Mouse (Mus musculus): ENCODE results near the gene Pcif1. TPM values are rescaled to one million over a fixed set of nuclear protein-coding genes. Genes with fewer than 3 reads are reported as not detected.

Pcif1 gene
- polyA plus RNA-seq, 1 experiment from 2014 or later: 84.6 TPM

GRCm38 (mm10) chr2:164918325-164918724, 39.2 kb downstream of the Pcif1 start:
- no peak overlapping the region for H3K27ac ChIP-seq
- peak; percentile 40 for DNase-seq (ENCODE audit: extremely low spot score, low spot score)
- 62% methylated on average over 5 of the region's 5 CpGs for WGBS
- H3K4me3 ChIP-seq: no peak overlapping the region
- peaks cover 24% of the 10 kb centered on the region for H3K4me1 ChIP-seq
- no peaks in the 10 kb centered on the region for H3K27me3 ChIP-seq (ENCODE audit: poor library complexity, severe bottlenecking)
- H3K36me3 ChIP-seq (replicated peaks): peaks cover 34% of the 10 kb centered on the region
- no peaks in the 10 kb centered on the region for H3K9me3 ChIP-seq

GRCm38 (mm10) chr2:164921984-164922383, 42.9 kb downstream of the Pcif1 start:
- Histone ChIP-seq H3K4me1 (peaks cover 32% of the 10 kb centered on the region), H3K9me3 (no peaks in the 10 kb centered on the region), H3K36me3 (replicated peaks) (peaks cover 23% of the 10 kb centered on the region), H3K27ac (no peak overlapping the region), H3K27me3 (ENCODE audit: poor library complexity, severe bottlenecking) (no peaks in the 10 kb centered on the region; the same call in 1 of the 2 replicates), H3K4me3 (no peak overlapping the region)
- no peak for DNase-seq (ENCODE audit: extremely low spot score, low spot score)
- WGBS: 68% methylated on average over 7 of the region's 7 CpGs

DNA sequence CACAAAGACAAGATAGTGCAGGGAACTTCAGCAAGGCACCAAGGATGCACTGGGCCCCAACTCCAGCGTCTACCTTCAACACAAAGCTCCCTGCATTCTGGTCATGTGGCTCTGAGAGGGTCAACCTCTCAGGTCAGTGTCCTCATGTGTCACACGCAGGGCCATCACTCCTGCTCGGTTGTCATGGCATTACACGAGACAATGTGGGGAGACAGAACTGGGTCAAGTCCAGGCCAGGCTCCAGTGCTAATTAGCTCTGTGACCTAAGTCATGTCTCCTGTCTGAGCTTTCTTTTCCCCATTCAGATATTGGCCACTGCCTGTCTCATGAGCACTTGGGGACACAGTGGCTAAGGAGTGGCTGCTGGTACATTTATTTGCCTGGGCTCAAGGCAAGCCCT, 44.2 kb downstream of the Pcif1 start:
- peaks cover 30% of the 10 kb centered on the region for H3K4me1 ChIP-seq
- peaks cover 20% of the 10 kb centered on the region for H3K36me3 ChIP-seq (replicated peaks)
- no peak for DNase-seq (ENCODE audit: extremely low spot score, low spot score)
- no peak overlapping the region for H3K27ac ChIP-seq
- H3K9me3 ChIP-seq: no peaks in the 10 kb centered on the region
- 67% methylated on average over 4 of the region's 4 CpGs for WGBS
- no peak overlapping the region for H3K4me3 ChIP-seq
- H3K27me3 ChIP-seq (ENCODE audit: poor library complexity, severe bottlenecking): no peaks in the 10 kb centered on the region; the same call in 1 of the 2 replicates

DNA sequence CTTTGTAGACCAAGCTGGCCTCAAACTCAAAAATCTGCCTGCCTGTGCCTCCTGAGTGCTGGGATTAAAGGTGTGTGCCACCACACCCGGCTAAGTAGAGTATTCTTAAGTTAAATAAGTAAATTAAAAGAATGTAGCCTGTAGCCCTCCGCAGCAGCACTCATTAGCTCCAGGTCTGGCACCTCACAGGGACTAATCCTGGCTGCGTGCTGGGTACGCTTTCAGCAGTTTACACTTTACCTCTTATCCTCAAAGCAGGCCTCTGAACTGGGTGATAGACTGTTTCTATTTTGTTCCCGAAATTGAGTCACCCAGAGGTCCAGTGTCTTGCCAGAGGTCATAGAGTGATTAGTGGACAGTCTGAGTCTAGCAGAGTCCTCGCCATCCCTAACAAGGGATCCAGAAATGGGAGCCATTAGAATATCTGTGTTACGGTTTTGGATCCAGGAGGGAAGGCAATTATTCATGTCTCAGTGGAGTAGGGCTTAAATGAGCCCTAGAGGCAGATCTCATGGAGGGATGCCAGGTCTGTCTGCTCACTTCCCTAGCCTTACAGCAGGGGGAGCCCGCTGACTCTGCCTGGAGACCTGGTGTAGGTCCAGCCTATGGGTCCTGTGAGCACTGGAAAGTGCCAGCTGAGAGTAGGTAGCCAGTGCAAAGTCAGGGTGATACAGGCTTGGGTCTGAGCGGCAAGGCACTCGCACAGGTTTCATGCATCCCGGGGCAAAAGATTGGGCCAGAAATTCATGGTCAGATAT, 45.2 kb downstream of the Pcif1 start:
- 34% methylated on average over 11 of the region's 11 CpGs for WGBS
- H3K9me3 ChIP-seq: no peaks in the 10 kb centered on the region
- DNase-seq (ENCODE audit: extremely low spot score, low spot score): peak; percentile 68

DNA sequence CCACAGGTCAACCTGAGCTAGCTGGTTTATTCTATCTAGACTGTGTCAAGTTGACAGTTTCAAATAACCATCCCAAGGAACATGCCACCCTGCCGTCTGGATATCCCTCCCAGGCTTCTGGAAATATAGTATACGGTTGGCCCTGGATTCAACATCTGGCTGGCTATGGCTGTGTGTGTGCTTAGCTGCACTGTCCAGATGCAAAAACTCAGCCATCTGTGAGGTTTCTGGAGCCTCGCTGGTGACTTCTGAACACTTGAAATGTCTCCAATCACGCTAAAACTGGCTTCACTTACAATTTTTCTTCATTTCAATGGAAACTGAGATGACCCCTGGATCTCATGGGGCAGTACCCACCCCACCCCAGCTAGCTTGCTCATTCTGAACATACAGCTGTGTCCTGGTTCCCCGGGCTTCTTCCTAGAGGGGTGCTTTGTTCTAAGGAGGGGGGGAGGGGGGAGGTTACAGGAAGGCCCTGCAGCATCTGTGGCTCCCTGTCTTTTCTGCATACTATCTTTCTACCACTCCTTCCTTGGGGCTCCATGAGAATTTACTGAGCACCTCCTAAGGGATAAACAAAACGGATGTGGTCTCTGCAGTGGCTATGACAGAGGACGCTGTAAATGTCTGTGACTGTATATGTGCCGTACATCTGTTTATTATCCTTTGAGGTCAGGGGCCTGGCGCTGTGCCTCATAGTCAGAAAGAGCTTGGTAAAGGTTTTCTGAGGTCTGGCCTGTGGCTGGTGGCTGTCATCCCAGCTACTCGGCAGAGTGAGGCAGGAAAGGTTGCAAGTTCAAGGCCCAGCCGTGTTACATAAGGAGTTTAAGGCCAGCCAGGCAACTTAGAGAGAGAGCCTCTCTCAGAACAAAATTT, 51.8 kb downstream of the Pcif1 start:
- Histone ChIP-seq H3K36me3 (replicated peaks) (no peaks in the 10 kb centered on the region), H3K27ac (no peak overlapping the region), H3K9me3 (no peaks in the 10 kb centered on the region), H3K27me3 (ENCODE audit: poor library complexity, severe bottlenecking) (peaks cover 30% of the 10 kb centered on the region), H3K4me3 (no peak overlapping the region), H3K4me1 (peaks cover 8% of the 10 kb centered on the region; the same call in 1 of the 2 replicates)
- WGBS: 73% methylated on average over 11 of the region's 11 CpGs
- DNase-seq (ENCODE audit: extremely low spot score, low spot score): no peak

More for the DNA sequence above, 45.2 kb downstream of the Pcif1 start:
- Histone ChIP-seq H3K36me3 (replicated peaks) (peaks cover 16% of the 10 kb centered on the region), H3K4me1 (peaks cover 30% of the 10 kb centered on the region), H3K4me3 (no peak overlapping the region), H3K27me3 (ENCODE audit: poor library complexity, severe bottlenecking) (no peaks in the 10 kb centered on the region; the same call in 1 of the 2 replicates), H3K27ac (no peak overlapping the region)

GRCm38 (mm10) chr2:164933534-164933933, 54.4 kb downstream of the Pcif1 start:
- Histone ChIP-seq H3K9me3 (no peaks in the 10 kb centered on the region), H3K36me3 (replicated peaks) (no peaks in the 10 kb centered on the region), H3K4me3 (no peak overlapping the region), H3K27ac (no peak overlapping the region), H3K4me1 (peaks cover 14% of the 10 kb centered on the region), H3K27me3 (ENCODE audit: poor library complexity, severe bottlenecking) (peaks cover 56% of the 10 kb centered on the region)
- 60% methylated on average over 10 of the region's 10 CpGs for WGBS
- DNase-seq (ENCODE audit: extremely low spot score, low spot score): no peak

DNA sequence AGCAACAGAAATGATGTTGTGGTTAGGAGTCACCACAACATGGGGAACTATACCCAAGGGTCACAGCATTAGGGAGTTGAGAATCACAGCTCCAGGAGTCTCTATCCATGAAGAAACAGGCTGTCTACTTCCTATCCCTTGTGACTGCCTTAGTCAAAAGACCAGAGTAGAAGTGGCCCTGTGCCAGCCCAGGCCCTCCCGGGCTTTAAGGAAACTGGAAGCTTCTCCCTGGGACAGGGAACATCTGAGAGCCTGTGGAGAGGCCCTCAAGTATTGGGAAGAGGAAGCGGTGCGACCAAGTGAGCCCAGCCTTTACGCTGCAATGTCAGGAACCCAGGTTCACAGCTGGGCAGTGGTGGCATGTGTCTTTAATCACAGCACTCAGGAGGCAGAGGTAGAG, 56.9 kb downstream of the Pcif1 start:
- no peak overlapping the region for H3K4me3 ChIP-seq
- H3K4me1 ChIP-seq: peaks cover 38% of the 10 kb centered on the region
- H3K36me3 ChIP-seq (replicated peaks): no peaks in the 10 kb centered on the region
- H3K9me3 ChIP-seq: no peaks in the 10 kb centered on the region
- no peak for DNase-seq (ENCODE audit: extremely low spot score, low spot score)
- 81% methylated on average over 4 of the region's 4 CpGs for WGBS
- peaks cover 81% of the 10 kb centered on the region for H3K27me3 ChIP-seq (ENCODE audit: poor library complexity, severe bottlenecking)
- no peak overlapping the region for H3K27ac ChIP-seq

DNA sequence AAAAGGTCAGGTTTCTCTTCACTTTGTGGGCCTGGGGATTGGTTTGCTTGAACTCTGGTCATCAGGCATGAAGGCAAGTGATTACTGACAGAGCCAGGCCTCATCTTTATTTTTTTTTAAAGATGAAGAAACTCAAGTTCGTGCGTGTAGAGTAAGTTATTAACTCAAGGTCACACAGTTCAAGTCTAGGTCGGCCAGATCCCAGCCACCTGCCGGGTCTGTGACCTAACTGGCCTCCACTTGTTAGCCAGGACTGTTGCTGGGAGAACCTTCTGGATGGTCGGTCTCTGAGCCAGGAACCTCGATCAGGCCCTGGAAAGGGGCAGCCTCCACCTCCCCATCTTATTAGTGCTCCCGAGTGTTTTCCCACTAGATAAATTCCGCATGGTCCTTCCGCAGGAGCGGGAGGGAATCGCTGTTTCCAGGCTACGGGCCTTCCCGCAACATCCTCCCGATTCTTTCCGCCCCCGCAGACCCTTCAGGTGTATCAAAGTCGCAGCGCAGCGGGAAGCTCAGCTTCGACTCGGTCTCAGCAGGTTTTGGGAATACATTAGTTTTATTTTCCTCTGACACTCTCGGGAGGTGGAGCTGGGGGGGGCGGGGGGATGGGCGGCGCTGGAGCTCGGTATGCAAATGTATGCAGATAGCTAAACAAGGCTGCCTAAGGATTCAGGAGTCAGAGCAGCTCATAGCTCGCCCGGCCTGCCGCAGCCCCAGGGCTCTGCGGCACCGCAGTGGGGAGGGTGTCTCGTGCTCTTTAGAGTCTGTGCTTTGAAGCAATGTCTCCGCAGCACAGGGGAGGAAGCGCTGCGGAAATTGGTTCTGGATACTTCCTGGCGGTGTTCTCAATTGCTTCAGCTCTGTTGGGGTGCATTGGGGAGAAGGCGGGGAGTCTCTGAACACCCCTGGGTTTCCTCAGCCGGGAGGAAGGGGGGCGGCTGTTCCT, 59.3 kb downstream of the Pcif1 start:
- H3K27me3 ChIP-seq (ENCODE audit: poor library complexity, severe bottlenecking): peaks cover 93% of the 10 kb centered on the region
- no peaks in the 10 kb centered on the region for H3K9me3 ChIP-seq
- H3K4me3 ChIP-seq: peak overlapping the region; percentile 51
- peaks cover 48% of the 10 kb centered on the region for H3K4me1 ChIP-seq
- peak; percentile 58 for DNase-seq (ENCODE audit: extremely low spot score, low spot score)
- peak overlapping the region; percentile 65 for H3K27ac ChIP-seq
- H3K36me3 ChIP-seq (replicated peaks): no peaks in the 10 kb centered on the region
- WGBS: 3% methylated on average over 39 of the region's 39 CpGs

DNA sequence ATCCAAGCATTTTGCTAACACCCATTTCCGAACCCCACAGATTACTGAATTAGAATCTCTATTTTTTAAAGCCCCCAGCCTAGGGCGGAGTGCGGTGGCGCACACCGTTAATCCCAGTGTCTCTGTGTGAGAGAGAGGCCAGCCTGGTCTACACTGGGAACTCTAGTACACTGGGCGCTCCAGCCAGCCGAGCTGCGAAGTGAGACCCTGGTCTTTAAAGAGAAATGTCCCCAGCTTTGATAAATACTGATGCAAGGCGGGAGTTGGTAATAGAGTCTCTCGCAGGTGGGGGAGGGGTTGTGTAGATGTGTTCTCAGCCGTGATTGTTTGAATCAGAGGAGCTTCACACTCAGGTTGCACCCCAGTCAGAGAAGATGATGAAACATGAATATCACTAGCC, 60.0 kb downstream of the Pcif1 start:
- no peak for DNase-seq (ENCODE audit: extremely low spot score, low spot score)
- H3K4me3 ChIP-seq: peak overlapping the region; percentile 51
- 2% methylated on average over 11 of the region's 11 CpGs for WGBS
- H3K36me3 ChIP-seq (replicated peaks): no peaks in the 10 kb centered on the region
- H3K4me1 ChIP-seq: peaks cover 48% of the 10 kb centered on the region
- no peaks in the 10 kb centered on the region for H3K9me3 ChIP-seq
- peaks cover 91% of the 10 kb centered on the region for H3K27me3 ChIP-seq (ENCODE audit: poor library complexity, severe bottlenecking)
- H3K27ac ChIP-seq: peak overlapping the region; percentile 65

- Histone ChIP-seq H3K4me1 (peaks cover 46% of the 10 kb centered on the region), H3K27me3 (ENCODE audit: poor library complexity, severe bottlenecking) (peaks cover 79% of the 10 kb centered on the region)
Observed at GRCm38 (mm10) chr2:164940140-164940830, 61.2 kb downstream of the Pcif1 start, which contains the start of gene Mmp9. Gene Mmp9, plus strand, starts transcription at chr2:164940780.

DNA sequence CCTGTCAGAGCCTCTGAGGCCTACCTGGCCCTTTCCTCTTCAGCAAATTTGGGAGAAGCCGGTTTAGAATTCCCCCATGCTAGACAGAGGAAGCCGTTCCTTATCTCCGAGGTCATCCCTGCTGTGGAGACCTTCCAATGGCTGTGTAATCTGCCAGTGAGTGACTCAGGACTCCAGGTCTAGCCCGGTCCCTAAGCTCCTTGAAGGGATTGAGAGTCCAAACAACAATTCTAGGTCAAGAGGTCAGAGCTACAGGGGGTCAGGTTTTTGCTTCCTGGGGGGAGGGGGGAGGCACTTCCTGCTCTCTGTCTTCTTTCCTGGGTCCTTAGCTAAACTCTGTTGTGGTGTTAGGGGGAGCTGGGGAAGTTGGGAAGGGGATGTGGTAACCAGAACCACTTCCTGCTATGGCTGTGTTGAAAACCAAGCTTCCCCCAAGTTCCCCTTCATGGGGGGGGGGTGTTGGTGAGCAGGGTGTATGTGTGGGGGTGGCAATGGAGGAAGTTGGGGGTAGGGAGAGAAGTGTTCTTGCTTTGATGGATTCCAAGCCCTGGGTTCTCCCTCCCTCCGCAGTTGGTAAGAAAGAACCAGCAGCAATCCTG, 63.7 kb downstream of the Pcif1 start:
- Histone ChIP-seq H3K4me3 (no peak overlapping the region), H3K9me3 (no peaks in the 10 kb centered on the region), H3K27ac (0 out of 2 replicates have a peak overlapping the region, but pooled peaks have one; percentile 12), H3K4me1 (peaks cover 48% of the 10 kb centered on the region), H3K27me3 (ENCODE audit: poor library complexity, severe bottlenecking) (peaks cover 73% of the 10 kb centered on the region), H3K36me3 (replicated peaks) (no peaks in the 10 kb centered on the region)
- DNase-seq (ENCODE audit: extremely low spot score, low spot score): no peak
- 15% methylated on average over 5 of the region's 5 CpGs for WGBS

More at GRCm38 (mm10) chr2:164940140-164940830, 61.2 kb downstream of the Pcif1 start, which contains the start of gene Mmp9:
- H3K36me3 ChIP-seq (replicated peaks): no peaks in the 10 kb centered on the region
- no peak within 1 kb of the TSS for H3K4me3 ChIP-seq
- no peak within 1 kb of the TSS for H3K27ac ChIP-seq
- H3K9me3 ChIP-seq: no peaks in the 10 kb centered on the region
- WGBS: 25% methylated on average over 10 of the region's 10 CpGs
- no peak for DNase-seq (ENCODE audit: extremely low spot score, low spot score)
